Mouse (Mus musculus): ENCODE data around the gene Cpa2. TPM values are rescaled to one million over a fixed set of nuclear protein-coding genes. Genes with fewer than 3 reads are reported as not detected.
A peak's percentile ranks its signal among the peaks of the same experiment; 100 is the strongest.

Gene Cpa2
- polyA plus RNA-seq, 1 experiment, result 0.14 TPM

DNA sequence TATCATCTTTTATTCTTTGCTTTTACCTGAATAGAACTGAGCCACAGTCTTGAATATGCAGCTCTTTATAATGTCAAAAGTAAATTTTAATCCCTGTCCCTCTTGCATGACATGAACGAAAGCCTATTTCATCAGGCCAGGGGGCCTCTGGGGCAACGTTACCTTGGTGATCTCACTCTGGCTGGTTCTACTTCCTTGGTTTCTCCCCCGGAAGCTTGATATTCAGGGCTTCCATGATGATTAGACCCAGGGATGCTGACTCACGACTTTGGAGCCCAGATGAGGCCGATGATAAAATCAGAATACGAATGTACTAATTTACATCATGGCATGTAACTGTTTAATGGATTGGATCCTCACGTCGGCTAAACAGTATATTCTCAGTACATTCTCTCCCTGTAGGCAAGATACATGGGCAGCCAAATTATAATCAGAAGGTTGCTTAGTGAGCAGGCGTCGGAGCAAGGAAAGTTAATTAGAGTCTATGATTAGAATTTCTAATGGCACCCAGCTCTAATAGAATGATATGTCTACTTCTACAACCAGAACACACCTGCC is 51.1 kb downstream of the Cpa2 start:
- DNase-seq, result no peak
- 64% methylated on average over 10 of the region's 10 CpGs for WGBS
- Histone ChIP-seq H3K27ac (ENCODE audit: insufficient read depth, low read depth, low read length) (no peak overlapping the region), H3K4me1 (ENCODE audit: control insufficient read depth, insufficient read depth, low read length) (no peaks in the 10 kb centered on the region), H3K27me3 (replicated peaks; ENCODE audit: control insufficient read depth, insufficient read depth, low read length) (no peaks in the 10 kb centered on the region), H3K36me3 (ENCODE audit: control insufficient read depth, insufficient read depth, low read length) (no peaks in the 10 kb centered on the region), H3K4me3 (ENCODE audit: insufficient read depth, low read depth, low read length) (no peak overlapping the region)
- TF ChIP-seq POLR2A (IDR thresholded peaks at IDR 0.05; ENCODE audit: low read depth, low read length), result no peak
- TF ChIP-seq CTCF (conservative IDR thresholded peaks at IDR 0.05; ENCODE audit: insufficient read depth, insufficient read length, low read depth, low read length), result no peak

GRCm38 (mm10) chr6:30594364-30594763 is 53.0 kb downstream of the Cpa2 start:
- DNase-seq, result no peak
- H3K27ac ChIP-seq (ENCODE audit: insufficient read depth, low read depth, low read length), result no peak overlapping the region
- TF ChIP-seq POLR2A (IDR thresholded peaks at IDR 0.05; ENCODE audit: low read depth, low read length) (no peak), CTCF (conservative IDR thresholded peaks at IDR 0.05; ENCODE audit: insufficient read depth, insufficient read length, low read depth, low read length) (no peak)
- 87% methylated on average over 7 of the region's 7 CpGs for WGBS
- H3K27me3 ChIP-seq (replicated peaks; ENCODE audit: control insufficient read depth, insufficient read depth, low read length), result no peaks in the 10 kb centered on the region
- no peaks in the 10 kb centered on the region for H3K36me3 ChIP-seq (ENCODE audit: control insufficient read depth, insufficient read depth, low read length)
- no peaks in the 10 kb centered on the region for H3K4me1 ChIP-seq (ENCODE audit: control insufficient read depth, insufficient read depth, low read length)
- no peak overlapping the region for H3K4me3 ChIP-seq (ENCODE audit: insufficient read depth, low read depth, low read length)

GRCm38 (mm10) chr6:30596230-30596898 is 55.0 kb downstream of the Cpa2 start:
- no peak overlapping the region for H3K27ac ChIP-seq (ENCODE audit: insufficient read depth, low read depth, low read length)
- DNase-seq, result no peak
- TF ChIP-seq CTCF (conservative IDR thresholded peaks at IDR 0.05; ENCODE audit: insufficient read depth, insufficient read length, low read depth, low read length), result no peak
- no peak for TF ChIP-seq POLR2A (IDR thresholded peaks at IDR 0.05; ENCODE audit: low read depth, low read length)
- 88% methylated on average over 8 of the region's 8 CpGs for WGBS
- H3K4me3 ChIP-seq (ENCODE audit: insufficient read depth, low read depth, low read length), result no peak overlapping the region
- H3K4me1 ChIP-seq (ENCODE audit: control insufficient read depth, insufficient read depth, low read length), result no peaks in the 10 kb centered on the region
- H3K36me3 ChIP-seq (ENCODE audit: control insufficient read depth, insufficient read depth, low read length), result no peaks in the 10 kb centered on the region
- no peaks in the 10 kb centered on the region for H3K27me3 ChIP-seq (replicated peaks; ENCODE audit: control insufficient read depth, insufficient read depth, low read length)

DNA sequence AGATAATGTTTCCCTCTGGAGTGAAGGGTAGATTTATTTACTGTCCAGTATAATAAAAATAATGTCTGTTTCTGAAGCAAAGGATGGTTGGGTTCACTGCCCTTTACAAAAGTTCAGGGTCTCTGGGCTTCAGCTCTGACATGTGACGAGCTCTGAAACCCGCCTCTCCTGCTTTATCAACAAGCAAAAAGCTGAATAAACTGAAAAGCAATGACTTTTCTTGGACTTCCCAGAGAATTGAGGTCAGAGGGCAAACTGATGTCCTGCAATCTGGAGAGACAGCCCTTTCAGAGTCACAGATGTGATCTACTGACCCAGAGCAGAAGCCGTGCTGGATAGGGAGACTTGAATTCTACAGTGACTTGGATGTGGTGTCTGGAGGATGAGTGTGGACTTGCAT is 58.7 kb downstream of the Cpa2 start:
- no peaks in the 10 kb centered on the region for H3K27me3 ChIP-seq (replicated peaks; ENCODE audit: control insufficient read depth, insufficient read depth, low read length)
- no peak overlapping the region for H3K27ac ChIP-seq (ENCODE audit: insufficient read depth, low read depth, low read length)
- no peaks in the 10 kb centered on the region for H3K36me3 ChIP-seq (ENCODE audit: control insufficient read depth, insufficient read depth, low read length)
- DNase-seq, result peak; percentile 58
- TF ChIP-seq POLR2A (IDR thresholded peaks at IDR 0.05; ENCODE audit: low read depth, low read length), result no peak
- TF ChIP-seq CTCF (conservative IDR thresholded peaks at IDR 0.05; ENCODE audit: insufficient read depth, insufficient read length, low read depth, low read length), result no peak
- no peak overlapping the region for H3K4me3 ChIP-seq (ENCODE audit: insufficient read depth, low read depth, low read length)
- 69% methylated on average over 3 of the region's 3 CpGs for WGBS
- no peaks in the 10 kb centered on the region for H3K4me1 ChIP-seq (ENCODE audit: control insufficient read depth, insufficient read depth, low read length)

DNA sequence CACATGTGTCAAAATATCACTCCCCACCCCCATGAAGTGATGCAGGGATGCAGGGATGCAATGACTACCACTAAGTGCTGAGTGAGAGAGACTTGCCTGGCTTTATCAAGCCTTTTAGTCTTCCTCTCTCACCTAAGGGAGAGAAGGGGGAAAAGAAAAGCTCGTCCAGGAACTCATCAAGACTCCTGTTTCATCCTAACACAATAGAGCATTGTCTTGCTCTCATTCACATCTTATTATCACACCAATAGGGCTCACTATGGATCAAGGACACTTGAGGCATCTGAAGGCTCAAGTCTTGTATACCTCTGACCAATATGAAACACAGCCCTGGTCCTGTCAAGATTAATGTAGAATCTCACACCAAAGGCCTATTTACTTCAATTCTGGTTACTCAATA is 59.6 kb downstream of the Cpa2 start:
- H3K27me3 ChIP-seq (replicated peaks; ENCODE audit: control insufficient read depth, insufficient read depth, low read length), result no peaks in the 10 kb centered on the region
- no peak overlapping the region for H3K27ac ChIP-seq (ENCODE audit: insufficient read depth, low read depth, low read length)
- DNase-seq, result no peak
- 96% methylated on average over 1 of the region's 1 CpGs for WGBS
- no peak overlapping the region for H3K4me3 ChIP-seq (ENCODE audit: insufficient read depth, low read depth, low read length)
- H3K36me3 ChIP-seq (ENCODE audit: control insufficient read depth, insufficient read depth, low read length), result no peaks in the 10 kb centered on the region
- H3K4me1 ChIP-seq (ENCODE audit: control insufficient read depth, insufficient read depth, low read length), result no peaks in the 10 kb centered on the region
- no peak for TF ChIP-seq CTCF (conservative IDR thresholded peaks at IDR 0.05; ENCODE audit: insufficient read depth, insufficient read length, low read depth, low read length)
- TF ChIP-seq POLR2A (IDR thresholded peaks at IDR 0.05; ENCODE audit: low read depth, low read length), result no peak

DNA sequence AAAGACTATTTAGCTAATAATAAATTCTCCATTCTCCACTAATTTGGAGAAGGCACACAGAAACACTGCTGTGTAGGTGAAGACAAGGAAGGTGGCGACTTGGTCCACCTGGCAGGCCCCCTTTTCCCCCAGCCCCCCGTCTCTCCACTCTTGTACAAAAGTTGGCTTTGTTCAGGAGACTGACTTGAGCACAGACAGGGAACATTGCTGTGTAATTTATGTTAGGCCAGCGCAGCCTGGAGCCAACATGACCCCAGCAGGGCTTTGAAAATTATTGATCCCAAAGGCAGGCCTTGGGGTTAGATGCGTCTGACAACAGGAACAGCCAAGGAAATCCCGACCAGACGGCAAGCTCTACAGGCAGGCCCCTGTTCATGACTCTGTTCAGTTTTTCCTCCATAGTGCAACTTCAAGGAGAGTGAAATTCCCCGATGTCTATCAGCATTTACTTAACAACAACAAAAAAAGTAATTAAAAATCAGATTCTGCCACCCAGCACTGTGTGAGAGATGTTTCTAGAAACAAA is 63.0 kb downstream of the Cpa2 start:
- no peak overlapping the region for H3K4me3 ChIP-seq (ENCODE audit: insufficient read depth, low read depth, low read length)
- no peaks in the 10 kb centered on the region for H3K4me1 ChIP-seq (ENCODE audit: control insufficient read depth, insufficient read depth, low read length)
- 72% methylated on average over 7 of the region's 7 CpGs for WGBS
- H3K27me3 ChIP-seq (replicated peaks; ENCODE audit: control insufficient read depth, insufficient read depth, low read length), result no peaks in the 10 kb centered on the region
- no peaks in the 10 kb centered on the region for H3K36me3 ChIP-seq (ENCODE audit: control insufficient read depth, insufficient read depth, low read length)
- TF ChIP-seq CTCF (conservative IDR thresholded peaks at IDR 0.05; ENCODE audit: insufficient read depth, insufficient read length, low read depth, low read length) (no peak), POLR2A (IDR thresholded peaks at IDR 0.05; ENCODE audit: low read depth, low read length) (no peak)
- DNase-seq, result no peak
- H3K27ac ChIP-seq (ENCODE audit: insufficient read depth, low read depth, low read length), result no peak overlapping the region

- no peak for DNase-seq
- no peaks in the 10 kb centered on the region for H3K4me1 ChIP-seq (ENCODE audit: control insufficient read depth, insufficient read depth, low read length)
- TF ChIP-seq CTCF (conservative IDR thresholded peaks at IDR 0.05; ENCODE audit: insufficient read depth, insufficient read length, low read depth, low read length) (no peak), POLR2A (IDR thresholded peaks at IDR 0.05; ENCODE audit: low read depth, low read length) (no peak)
- H3K36me3 ChIP-seq (ENCODE audit: control insufficient read depth, insufficient read depth, low read length), result no peaks in the 10 kb centered on the region
- no peaks in the 10 kb centered on the region for H3K27me3 ChIP-seq (replicated peaks; ENCODE audit: control insufficient read depth, insufficient read depth, low read length)
- H3K27ac ChIP-seq (ENCODE audit: insufficient read depth, low read depth, low read length), result no peak overlapping the region
- no peak overlapping the region for H3K4me3 ChIP-seq (ENCODE audit: insufficient read depth, low read depth, low read length)
- 89% methylated on average over 4 of the region's 4 CpGs for WGBS
These were observed 63.7 kb downstream of the Cpa2 start for GRCm38 (mm10) chr6:30605111-30605510.
